Mouse (Mus musculus): Measurements from ENCODE around the gene Serpina3k.
"Not testable (repeated sequence)": the region's sequence is repeated elsewhere in the genome, so short reads cannot be mapped to it uniquely, and the experiment has no call there.

Serpina3k gene

DNA sequence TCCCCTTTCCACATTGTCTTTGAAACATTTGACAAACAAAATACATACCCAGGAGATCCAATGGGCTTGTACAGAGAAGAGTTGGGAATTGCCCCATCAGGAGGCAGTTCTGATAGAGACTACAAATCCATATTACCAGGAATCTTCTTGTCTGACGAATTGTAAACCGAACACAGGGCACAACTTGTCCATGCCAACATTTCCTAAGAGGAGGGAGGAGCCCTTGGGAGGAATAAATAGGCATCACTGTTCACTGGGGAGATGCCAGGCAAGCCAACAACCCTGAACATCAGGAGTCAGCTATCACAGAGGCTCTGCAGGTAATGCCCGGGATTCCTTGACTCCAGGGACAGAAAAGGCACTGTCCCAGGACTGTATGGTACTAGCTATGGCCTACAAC lies at the start of gene Serpina3k, which contains the start of gene Serpina3m:
Gene Serpina3k, plus strand, starts transcription at position 261 of the 400 bp plus-strand sequence.
Gene Serpina3m, plus strand, starts transcription at position 261 of the 400 bp plus-strand sequence.
- DNase-seq (ENCODE audit: low read depth, low spot score): not testable (repeated sequence)

DNA sequence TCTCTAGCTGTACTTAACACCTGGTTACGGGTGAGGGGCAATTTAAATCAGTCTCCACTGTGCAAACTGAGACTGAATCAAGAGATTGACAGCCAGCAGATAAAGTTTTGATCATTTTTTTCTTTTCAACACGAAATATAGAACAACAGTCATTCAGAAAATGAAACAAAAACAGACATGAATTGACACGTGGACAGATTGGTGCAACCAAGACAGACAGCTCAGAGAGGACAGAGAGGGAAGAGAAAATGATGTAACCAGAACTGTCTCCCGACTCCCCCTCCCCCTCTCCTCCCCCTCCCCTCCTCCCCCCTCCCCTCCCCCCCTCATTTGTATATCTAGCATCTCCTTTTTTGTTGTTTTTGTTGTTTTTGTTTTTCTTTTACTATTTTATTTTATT lies 48.4 kb upstream of the Serpina3k start:
- DNase-seq (ENCODE audit: low read depth, low spot score): no peak

DNA sequence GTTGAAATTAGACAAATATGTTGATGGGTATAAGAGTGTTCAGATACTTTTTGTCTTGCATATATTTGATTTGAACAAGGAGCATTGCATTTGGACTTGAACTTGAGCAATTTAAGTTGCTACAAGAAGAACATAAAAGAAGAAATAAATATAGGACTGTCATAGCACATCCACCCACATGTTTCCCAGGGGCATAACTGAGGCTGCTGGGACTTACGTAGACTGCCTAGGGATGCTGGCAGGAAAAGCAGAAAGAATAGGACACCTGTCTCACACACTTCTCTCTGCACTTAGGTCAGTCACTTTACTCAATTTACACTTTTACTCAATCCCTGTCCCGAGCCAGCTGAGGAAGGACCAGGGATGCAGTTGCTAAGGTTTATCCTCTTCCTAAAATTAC lies 44.3 kb upstream of the Serpina3k start:
- peak; percentile 32 for DNase-seq (ENCODE audit: low read depth, low spot score)

DNA sequence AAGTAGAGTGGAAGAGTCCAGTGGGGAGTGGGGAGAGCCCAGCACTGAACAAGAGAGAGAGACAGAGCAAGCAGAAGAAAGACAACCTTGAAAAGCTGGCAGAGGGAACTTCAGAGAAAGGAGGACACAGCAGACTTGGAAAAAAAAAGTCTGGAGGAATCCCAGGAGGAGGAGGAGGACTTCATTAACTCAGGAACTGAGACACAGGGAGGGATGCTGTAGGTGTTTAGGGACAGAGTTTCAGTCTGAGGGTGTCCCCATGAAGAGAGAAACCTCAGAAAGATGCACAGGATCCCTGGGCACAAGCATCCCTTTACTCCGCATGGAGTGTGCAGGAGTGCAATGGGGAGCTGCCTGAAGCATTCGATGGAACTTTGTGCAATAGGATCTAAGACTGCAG lies 40.2 kb upstream of the Serpina3k start:
- peak; percentile 76 for DNase-seq (ENCODE audit: low read depth, low spot score)

DNA sequence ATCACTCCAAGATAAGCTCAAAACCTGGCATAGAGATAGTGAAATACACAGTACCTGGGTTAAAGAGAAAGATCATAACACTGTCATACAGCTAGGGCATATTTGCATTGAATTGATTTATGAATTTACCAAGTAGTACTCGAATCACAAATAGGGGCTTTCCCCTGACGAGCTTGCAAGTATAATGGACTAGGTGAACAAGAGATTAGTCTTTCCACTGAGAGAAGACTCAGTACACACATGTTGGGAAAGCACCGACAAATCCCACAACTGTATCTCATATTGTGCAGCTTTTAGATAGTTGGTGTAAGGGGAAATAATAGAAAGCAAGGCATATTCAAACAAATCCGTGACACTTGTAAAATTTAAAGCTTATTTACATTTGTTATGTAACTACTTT lies 32.3 kb upstream of the Serpina3k start:
- no peak for DNase-seq (ENCODE audit: low read depth, low spot score)

DNA sequence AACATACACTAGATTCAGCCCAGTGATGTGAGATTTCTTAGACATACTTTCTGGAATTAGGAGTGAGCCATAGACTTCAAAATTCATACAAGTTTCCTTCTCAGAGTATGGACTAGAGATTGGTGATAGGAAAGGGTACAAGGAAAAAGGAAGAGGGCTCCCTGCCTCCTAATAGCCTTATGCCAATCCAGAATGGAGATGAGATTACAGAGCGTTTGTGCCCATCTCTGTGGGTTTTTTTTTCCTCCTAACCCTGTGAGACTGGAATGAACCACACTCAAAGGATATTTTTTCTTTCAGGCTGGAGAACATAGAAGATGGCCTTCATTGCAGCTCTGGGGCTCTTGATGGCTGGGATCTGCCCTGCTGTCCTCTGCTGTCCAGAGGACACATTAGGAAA lies 24.0 kb upstream of the Serpina3k start, which contains the start of gene Serpina3j:
Gene Serpina3j, plus strand, starts transcription at position 301 of the 400 bp plus-strand sequence.
- DNase-seq (ENCODE audit: low read depth, low spot score): no peak

DNA sequence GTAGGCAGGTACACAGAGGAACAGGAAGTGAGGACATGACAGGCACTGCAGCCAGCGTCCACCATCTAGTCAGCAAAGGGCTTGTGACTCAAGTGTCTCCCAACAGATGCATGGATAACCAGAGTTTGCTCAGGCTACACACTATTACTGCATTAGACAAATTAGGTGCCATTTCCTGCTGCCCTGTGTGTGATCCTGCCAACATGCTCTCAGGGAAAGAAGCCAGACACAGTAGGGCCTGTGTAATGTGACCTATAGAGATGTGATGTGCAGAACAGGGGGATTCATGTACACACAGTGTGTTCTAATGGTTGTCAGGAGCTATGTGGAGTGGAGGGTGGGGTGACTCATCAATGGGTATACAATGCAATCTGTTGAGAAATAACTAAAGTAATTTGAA lies 15.8 kb upstream of the Serpina3k start:
- DNase-seq (ENCODE audit: low read depth, low spot score): no peak

DNA sequence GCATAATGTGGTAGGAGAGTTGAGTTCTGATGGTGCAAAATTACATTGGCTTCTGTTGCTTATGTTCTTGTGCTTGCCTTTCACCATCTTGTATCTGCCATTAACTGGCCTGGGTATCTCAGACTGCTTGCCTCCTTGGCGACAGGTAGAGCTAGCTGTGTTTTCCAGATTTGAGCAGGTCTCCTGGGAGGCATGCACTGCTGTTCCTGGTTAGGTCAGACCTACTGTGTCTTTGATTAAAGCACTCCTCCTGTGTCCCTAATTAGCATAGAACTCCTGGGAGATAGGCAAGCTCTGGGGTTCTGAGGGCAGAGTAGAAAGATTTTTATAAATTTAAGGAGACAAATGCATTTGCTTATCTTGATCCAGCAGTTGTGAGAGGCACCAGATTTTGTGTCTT lies 6.6 kb upstream of the Serpina3k start:
- no peak for DNase-seq (ENCODE audit: low read depth, low spot score)

DNA sequence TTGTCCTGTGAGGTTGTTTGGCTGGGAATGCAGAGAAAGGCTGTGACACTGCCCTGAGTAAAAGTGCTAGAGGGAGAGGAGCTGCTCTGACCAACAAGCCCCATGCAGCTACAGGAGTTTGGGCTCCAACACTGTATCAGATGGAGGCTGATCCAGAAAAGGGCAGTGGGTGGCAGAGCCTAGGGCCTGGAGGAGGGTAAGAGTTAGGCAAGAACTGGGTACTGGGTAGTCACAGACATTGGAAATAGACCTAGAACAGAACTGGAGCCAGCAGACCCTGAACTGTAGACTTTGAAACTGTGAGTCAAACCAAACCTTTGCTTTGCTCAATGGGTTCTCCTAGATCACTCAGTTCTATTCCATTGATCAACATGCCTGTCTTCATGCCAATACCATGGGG lies 1.4 kb upstream of the Serpina3k start:
- not testable (repeated sequence) for DNase-seq (ENCODE audit: low read depth, low spot score)

DNA sequence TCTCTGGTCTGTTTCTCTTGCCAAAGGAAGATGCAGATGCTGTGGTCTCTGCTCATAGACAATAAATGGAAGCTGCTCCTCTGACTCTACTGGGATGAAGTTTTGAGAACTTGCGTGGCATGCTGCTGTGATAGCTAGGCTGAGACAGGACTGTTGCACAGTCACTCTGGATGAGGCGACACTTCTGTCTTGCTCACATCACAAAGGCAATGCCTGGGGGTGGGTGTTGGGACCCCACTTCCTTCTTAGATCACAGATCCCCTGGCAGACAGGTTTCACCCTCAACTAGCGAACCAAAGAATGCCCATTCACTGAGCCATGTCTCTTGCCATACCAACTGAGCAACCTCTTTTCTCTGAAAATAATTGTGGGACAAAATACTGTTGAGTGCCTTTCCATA lies 419 bp downstream of the Serpina3k start:
- no peak for DNase-seq (ENCODE audit: low read depth, low spot score)

DNA sequence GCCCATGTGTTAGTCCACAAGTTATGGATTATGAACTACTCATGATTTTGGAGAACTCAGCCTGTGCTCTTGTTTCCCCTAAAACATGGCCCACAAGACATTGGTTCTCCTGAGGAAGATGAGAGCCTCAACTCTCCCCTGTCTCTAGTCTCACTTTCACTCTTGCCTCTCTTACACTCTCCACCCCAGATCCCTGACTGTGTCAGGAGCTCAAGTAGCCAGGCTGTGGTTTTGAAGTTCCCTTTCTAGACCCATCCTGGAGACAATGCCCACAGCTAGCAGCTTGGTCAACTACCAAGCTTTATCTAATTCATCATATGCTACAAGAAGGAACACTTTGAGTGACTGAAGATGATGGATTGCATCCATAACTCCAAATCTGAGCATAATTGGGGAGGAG lies 4.2 kb downstream of the Serpina3k start:
- not testable (repeated sequence) for DNase-seq (ENCODE audit: low read depth, low spot score)

DNA sequence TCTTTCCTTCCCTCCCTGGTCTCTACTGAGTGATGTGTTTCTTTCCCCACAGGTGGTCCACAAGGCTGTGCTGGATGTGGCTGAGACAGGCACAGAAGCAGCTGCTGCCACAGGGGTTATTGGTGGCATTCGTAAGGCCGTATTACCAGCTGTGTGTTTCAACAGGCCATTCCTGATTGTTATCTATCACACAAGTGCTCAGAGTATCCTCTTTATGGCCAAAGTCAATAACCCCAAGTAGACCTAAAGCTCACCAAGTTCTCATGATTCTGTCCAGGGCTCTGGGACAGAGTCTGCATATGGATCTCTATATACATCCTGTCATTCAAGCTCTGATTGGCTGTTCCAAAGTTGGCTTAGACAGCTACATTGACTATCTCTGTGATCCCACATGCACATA lies 6.9 kb downstream of the Serpina3k start:
- DNase-seq (ENCODE audit: low read depth, low spot score): no peak

DNA sequence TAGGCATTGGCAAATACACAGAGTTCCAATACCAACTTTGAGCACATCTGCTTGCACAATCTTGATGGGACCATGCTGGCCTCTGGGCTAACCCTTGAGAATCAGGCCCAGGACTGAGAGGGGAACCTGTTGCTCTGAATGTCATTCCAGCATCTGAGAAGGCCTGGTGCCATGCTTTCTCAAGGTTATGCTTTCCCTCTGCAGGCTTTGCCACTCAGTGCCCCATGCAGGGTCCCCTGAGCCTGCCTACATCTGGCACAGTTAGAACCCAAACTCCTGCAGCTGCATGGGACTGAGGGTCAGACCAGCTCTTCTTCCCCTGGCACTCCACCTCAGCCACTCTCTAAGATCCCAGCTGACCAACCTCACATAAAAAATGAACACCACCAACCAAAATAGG lies 7.4 kb downstream of the Serpina3k start:
- no peak for DNase-seq (ENCODE audit: low read depth, low spot score)

DNA sequence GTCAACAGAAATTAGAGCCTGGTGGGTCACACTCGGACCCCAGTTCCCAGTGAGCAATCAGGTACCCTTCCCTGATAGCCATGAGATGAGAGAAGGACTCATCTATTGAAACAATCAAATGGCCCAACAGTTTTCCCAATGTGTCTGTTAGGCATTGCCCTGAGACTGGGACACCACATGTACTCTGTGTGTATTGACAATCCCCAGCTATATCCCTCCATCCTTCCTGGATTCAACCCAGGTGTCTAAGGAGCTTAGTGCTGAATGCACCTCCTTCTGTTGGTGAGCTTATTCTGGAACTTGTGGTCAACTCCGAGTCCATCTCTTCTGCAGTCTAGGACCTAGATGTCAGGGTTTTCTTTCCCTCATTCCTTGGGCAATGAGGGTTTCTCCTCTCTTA lies 8.8 kb downstream of the Serpina3k start:
- DNase-seq (ENCODE audit: low read depth, low spot score): no peak

DNA sequence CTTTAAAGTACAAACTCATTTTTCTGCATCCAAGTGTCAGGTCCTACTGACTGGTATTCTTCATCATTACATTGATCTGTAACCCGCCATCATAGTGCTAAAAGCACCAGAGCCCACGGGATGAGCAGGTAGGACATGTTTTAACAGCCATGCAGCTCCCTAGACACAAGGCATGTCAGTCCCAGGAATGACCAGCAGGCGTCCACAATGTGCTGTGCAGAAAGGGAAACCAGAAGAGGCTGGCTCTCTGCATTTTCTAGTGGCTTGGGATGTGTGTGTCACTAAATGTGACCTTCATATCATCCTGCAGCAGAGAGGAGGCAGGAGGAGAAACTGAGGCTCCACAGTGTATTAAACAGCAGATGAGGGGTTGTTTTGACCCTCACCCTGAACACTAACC lies 13.5 kb downstream of the Serpina3k start:
- DNase-seq (ENCODE audit: low read depth, low spot score): peak; percentile 4

DNA sequence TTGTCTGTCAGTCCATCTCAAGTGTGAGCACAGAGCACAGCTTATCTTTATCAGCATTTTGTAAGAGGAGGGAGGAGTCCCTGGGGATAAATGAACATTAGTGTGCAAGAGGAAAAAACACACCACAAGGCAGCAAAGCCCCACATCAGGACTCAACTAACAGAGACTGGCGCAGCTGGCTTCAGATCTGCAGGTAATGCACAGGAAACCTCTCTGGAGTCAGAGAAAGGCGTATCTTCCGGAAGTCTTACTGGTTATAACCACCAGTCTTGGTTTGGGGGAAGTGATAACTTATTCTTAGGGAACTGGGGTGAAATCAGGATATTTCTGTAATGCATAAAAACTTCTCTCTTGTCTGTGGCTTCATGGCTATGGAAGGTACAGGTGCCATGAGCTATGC lies 17.7 kb downstream of the Serpina3k start:
- no peak for DNase-seq (ENCODE audit: low read depth, low spot score)

DNA sequence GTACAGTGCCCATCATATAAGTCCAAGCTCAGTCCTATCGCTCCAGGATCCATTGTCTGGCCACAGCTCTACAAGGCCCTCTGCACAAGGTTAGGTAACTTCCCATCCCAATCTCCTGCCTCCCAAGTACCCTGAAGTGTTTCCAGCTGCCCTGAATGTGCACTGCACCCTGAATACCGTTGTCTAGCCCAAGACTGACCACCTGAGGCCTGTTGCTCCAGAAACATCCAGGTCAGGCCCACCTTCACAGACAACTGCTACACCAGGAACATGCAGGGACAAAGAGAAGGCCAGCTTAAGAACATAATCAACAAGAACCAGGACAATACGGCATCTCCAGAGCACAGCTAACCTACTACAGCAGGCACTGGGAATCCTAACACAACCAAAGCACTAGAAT lies 31.7 kb downstream of the Serpina3k start:
- DNase-seq (ENCODE audit: low read depth, low spot score): no peak

DNA sequence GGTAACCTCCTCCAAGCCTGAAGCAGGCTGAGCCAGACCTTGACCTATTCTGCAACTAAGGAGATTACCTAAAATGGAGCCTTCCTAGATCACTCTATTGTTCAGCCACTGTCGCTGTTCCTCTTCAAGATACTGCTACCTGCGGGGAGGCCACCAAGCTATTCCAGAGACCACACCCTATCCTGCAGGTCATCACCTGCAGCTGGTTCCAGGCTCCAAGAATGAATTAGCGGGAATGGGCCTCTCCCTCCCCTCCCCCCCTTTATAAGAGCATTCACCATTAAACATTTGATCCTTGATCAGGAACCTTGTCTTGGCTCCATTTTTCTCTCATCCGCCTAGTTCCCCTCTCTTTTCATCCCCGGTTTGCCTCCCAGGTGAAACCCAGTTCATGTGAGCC lies 38.9 kb downstream of the Serpina3k start:
- DNase-seq (ENCODE audit: low read depth, low spot score): not testable (repeated sequence)

DNA sequence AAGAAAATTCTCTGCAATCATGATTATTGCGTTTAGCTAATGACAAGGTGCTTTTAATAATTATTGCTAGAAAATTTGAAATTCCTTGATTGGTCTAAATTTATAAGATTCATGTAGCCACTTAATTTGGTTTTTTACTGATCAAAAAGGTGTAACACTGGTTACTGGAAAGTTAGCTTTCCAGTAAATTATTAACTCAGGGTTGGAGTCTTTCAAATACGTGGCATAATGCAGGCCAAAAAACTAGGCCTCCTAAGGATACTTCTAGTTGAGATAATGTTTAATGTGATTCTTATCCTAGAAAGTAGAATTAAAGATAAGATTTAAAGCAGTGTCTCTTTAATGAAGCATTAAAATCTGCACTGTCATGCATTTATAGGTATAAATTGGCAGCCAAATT lies 40.1 kb downstream of the Serpina3k start:
- not testable (repeated sequence) for DNase-seq (ENCODE audit: low read depth, low spot score)

DNA sequence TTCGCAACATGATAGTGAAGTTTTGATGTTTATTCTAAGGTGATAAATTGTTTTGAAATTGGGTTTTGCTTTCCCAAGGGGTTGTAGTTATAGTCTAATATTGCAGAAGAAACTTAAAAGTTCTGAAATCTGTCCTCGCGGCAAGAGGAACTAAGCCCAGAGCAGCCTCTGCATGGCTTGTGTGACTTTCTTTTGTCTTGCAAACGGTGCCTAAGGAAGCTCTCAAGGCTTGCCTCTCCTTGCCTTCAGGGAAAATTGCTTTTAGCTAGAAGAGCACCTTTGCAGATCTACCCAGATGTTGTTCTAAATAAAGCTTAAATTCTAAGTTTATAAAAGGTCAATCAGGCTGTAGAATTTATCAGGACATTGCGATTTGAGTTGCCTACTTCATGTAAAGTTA lies 40.5 kb downstream of the Serpina3k start:
- not testable (repeated sequence) for DNase-seq (ENCODE audit: low read depth, low spot score)

DNA sequence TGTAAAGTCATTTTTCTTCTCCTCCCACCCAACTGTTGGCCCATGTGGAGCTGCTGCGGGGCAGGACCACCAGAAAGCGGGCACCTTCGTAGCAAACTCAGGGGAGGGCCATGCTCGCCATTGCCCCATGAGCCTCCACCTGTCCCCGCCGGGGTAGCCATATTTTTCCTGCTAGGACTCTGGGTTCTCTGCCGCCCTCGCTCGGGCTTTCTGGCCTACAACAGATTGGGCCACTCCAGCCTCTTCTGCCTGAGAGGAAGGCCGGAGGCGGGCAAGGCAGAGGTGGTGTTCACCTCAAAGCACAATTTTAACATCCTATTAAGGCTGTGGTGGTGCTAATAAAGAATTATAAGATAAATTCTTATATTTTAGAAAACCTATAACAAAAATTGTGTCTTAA lies 41.6 kb downstream of the Serpina3k start:
- DNase-seq (ENCODE audit: low read depth, low spot score): no peak

DNA sequence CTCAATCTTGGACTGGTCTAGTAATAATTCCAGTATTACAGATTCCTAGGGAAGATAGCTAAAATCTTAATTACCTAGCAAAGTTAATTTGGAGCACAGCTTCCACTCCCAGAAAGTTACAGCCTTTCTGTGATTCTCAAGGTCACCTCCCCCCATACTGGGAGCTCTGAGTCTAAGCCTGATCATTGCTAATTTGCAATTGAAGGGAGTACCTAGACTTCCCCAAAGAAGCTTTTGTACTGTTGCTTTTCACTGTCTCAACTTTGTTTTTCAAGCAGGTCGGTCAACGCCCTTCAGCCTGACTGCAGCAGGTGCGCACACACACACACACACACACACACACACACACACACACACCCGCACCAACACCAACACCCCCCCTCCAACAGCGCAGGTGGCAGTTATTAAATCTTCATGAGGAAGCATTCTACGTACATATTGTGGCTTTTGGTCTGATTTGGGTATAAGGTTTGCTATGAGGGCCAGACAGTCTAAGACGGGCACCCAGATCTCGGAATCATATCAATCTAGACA lies 42.9 kb downstream of the Serpina3k start:
- DNase-seq (ENCODE audit: low read depth, low spot score): not testable (repeated sequence)

DNA sequence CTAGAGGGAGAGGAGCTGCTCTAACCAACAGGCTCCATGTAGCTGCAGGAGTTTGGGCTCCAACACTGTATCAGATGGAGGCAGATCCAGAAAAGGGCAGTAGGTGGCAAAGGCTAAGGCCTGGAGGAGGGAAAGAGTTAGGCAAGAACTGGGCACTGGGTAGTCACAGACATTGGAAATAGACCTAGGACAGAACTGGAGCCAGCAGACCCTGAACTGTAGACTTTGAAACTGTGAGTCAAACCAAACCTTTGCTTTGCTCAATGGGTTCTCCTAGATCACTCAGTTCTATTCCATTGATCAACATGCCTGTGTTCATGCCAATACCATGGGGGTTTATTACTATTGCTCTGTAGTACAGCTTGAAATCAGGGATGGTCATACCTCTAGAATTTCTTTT lies 47.7 kb downstream of the Serpina3k start:
- not testable (repeated sequence) for DNase-seq (ENCODE audit: low read depth, low spot score)

DNA sequence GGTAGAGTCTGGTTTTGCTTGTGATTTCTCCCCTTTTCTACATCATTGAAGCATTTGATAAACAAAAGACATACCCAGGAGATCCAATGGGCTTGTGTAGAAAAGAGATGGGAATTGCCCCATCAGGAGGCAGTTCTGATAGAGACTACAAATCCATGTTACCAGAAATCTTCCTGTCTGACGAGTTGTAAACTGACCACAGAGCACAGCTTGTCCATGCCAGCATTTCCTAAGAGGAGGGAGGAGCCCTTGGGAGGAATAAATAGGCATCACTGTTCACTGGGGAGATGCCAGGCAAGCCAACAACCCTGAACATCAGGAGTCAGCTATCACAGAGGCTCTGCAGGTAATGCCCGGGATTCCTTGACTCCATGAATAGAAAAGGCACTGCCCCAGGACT lies 48.6 kb downstream of the Serpina3k start:
- not testable (repeated sequence) for DNase-seq (ENCODE audit: low read depth, low spot score)
